In the genomic region with DNA sequence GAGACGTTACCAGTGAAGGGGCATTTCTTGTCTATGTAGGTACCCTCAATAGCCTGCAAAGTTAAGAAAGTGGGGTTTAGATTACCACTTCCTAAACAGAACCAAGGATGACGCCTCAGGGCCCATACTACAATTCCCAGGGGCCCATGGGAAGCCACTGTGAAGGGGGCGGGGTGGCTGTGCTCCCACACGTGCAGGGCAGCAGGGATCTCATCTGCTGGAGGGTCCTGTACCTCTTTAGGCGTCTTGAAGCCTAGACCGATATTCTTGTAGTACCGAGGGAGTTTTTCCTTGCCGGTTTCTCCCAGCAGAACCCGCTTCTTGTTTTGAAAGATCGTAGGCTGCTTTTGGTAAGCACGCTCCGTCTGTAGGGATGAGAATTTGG, we compare ENCODE assay signal across 8 mouse cellular contexts. TPM values are rescaled to one million over a fixed set of nuclear protein-coding genes. Genes with fewer than 3 reads are reported as not detected.
DNase-seq lines count a peak whose midpoint lies in the region; ATAC-seq and TF ChIP-seq lines count a peak whose summit lies in the region.

No protein-coding gene starts in this region.

- H3K9ac ChIP-seq in lung, embryonic 14.5 days = peak overlapping the region; percentile 98
- peak overlapping the region; percentile 93 for H3K9ac ChIP-seq in heart, postnatal 0 days (replicated peaks; ENCODE audit: low read depth, low read length)
- H3K9ac ChIP-seq in liver, embryonic 15.5 days = peak overlapping the region; percentile 87
- H3K9ac ChIP-seq in stomach, embryonic 15.5 days = peak overlapping the region; percentile 98

- no peaks in the 10 kb centered on the region for H3K9me3 ChIP-seq in lung, embryonic 14.5 days (ENCODE audit: low read depth, low read length)
- no peaks in the 10 kb centered on the region for H3K9me3 ChIP-seq in heart, postnatal 0 days (replicated peaks; ENCODE audit: control insufficient read depth, low read length)
- no peaks in the 10 kb centered on the region for H3K9me3 ChIP-seq in liver, embryonic 15.5 days (replicated peaks)
- H3K9me3 ChIP-seq in stomach, embryonic 15.5 days = no peaks in the 10 kb centered on the region

- peaks cover 82% of the 10 kb centered on the region for H3K36me3 ChIP-seq in lung, embryonic 14.5 days (ENCODE audit: insufficient read depth)
- peaks cover 63% of the 10 kb centered on the region for H3K36me3 ChIP-seq in heart, postnatal 0 days (replicated peaks; ENCODE audit: control insufficient read depth, insufficient read depth, low read length)
- peaks cover 74% of the 10 kb centered on the region for H3K36me3 ChIP-seq in liver, embryonic 15.5 days (replicated peaks)
- H3K36me3 ChIP-seq in stomach, embryonic 15.5 days = peaks cover 61% of the 10 kb centered on the region

- no peak for TF ChIP-seq EP300 in heart, postnatal 0 days (IDR thresholded peaks at IDR 0.05; ENCODE audit: low read depth)

- no peak for ATAC-seq in lung, embryonic 14.5 days (ENCODE audit: insufficient read depth)
- ATAC-seq in heart, postnatal 0 days (ENCODE audit: insufficient read depth, low read depth) = no peak
- no peak for ATAC-seq in liver, embryonic 15.5 days (ENCODE audit: insufficient read depth)
- ATAC-seq in stomach, embryonic 15.5 days (ENCODE audit: insufficient read depth, low FRiP score, low read depth) = no peak

- H3K4me1 ChIP-seq in lung, embryonic 14.5 days (ENCODE audit: insufficient read depth) = peaks cover 15% of the 10 kb centered on the region
- H3K4me1 ChIP-seq in heart, postnatal 0 days (ENCODE audit: control insufficient read depth, insufficient read depth) = peaks cover 24% of the 10 kb centered on the region
- H3K4me1 ChIP-seq in liver, embryonic 15.5 days (replicated peaks) = peaks cover 84% of the 10 kb centered on the region
- H3K4me1 ChIP-seq in stomach, embryonic 15.5 days = peaks cover 47% of the 10 kb centered on the region

- peak; percentile 53 for DNase-seq in lung, embryonic 14.5 days
- no peak for DNase-seq in lung, adult 18-20 months
- peak; percentile 49 for DNase-seq in adrenal gland, postnatal 25 days
- no peak for DNase-seq in heart, postnatal 0 days (ENCODE audit: low spot score)
- DNase-seq in right cerebral cortex, adult 18-20 months = no peak
- DNase-seq in layer of hippocampus, postnatal 10 days (ENCODE audit: low spot score in 2 of 2) = no peak

- H3K27me3 ChIP-seq in lung, embryonic 14.5 days (ENCODE audit: insufficient read depth, low read length) = no peaks in the 10 kb centered on the region
- no peaks in the 10 kb centered on the region for H3K27me3 ChIP-seq in heart, postnatal 0 days (ENCODE audit: control insufficient read depth, insufficient read depth, low read length)
- no peaks in the 10 kb centered on the region for H3K27me3 ChIP-seq in liver, embryonic 15.5 days
- H3K27me3 ChIP-seq in stomach, embryonic 15.5 days (replicated peaks) = no peaks in the 10 kb centered on the region

- TF ChIP-seq CTCF in lung, embryonic 14.5 days (IDR thresholded peaks at IDR 0.05; ENCODE audit: low read depth) = no peak
- no peak for TF ChIP-seq CTCF in heart, postnatal 0 days (IDR thresholded peaks at IDR 0.05; ENCODE audit: low read depth)

- peak overlapping the region; percentile 95; the same call in 1 of the 2 replicates for H3K27ac ChIP-seq in lung, embryonic 14.5 days (ENCODE audit: low read depth)
- peak overlapping the region; percentile 89 for H3K27ac ChIP-seq in heart, postnatal 0 days (ENCODE audit: low read depth)
- peak overlapping the region; percentile 82 for H3K27ac ChIP-seq in liver, embryonic 15.5 days (replicated peaks)
- peak overlapping the region; percentile 87 for H3K27ac ChIP-seq in stomach, embryonic 15.5 days

- 19% methylated on average over 12 of the region's 12 CpGs for WGBS in lung, embryonic 14.5 days
- WGBS in heart, postnatal 0 days = 18% methylated on average over 12 of the region's 12 CpGs
- WGBS in liver, embryonic 15.5 days (ENCODE audit: insufficient replicate concordance) = 9% methylated on average over 12 of the region's 12 CpGs
- WGBS in stomach, embryonic 15.5 days = 15% methylated on average over 12 of the region's 12 CpGs

- H3K4me3 ChIP-seq in lung, embryonic 14.5 days (ENCODE audit: low read depth, low read length) = peak overlapping the region; percentile 99
- H3K4me3 ChIP-seq in heart, postnatal 0 days (ENCODE audit: low read depth, low read length) = peak overlapping the region; percentile 82
- peak overlapping the region; percentile 83 for H3K4me3 ChIP-seq in liver, embryonic 15.5 days (replicated peaks)
- H3K4me3 ChIP-seq in stomach, embryonic 15.5 days (replicated peaks) = peak overlapping the region; percentile 96

- peak overlapping the region; percentile 81 for H3K4me2 ChIP-seq in lung, embryonic 14.5 days
- H3K4me2 ChIP-seq in heart, postnatal 0 days (ENCODE audit: low read depth, low read length) = peak overlapping the region; percentile 96
- peak overlapping the region; percentile 88 for H3K4me2 ChIP-seq in liver, embryonic 15.5 days
- peak overlapping the region; percentile 81 for H3K4me2 ChIP-seq in stomach, embryonic 15.5 days

RNA-seq across cellular contexts. Expression of gene Rps11, which starts 1.1 kb away (rescaled TPM):
- polyA plus RNA-seq in lung, embryonic 14.5 days (2014; fragmentation: Nextera tagmentation; extraction: Ambion mirVana) = 1,873 and 1,878 TPM in 2 replicates
- 1,211 and 1,259 TPM in 2 replicates for total RNA-seq in adrenal gland, postnatal 25 days (2021)
- total RNA-seq in heart, postnatal 0 days (2014; rRNA removed; ENCODE audit: low replicate concordance) = 1,106 and 1,247 TPM in 2 replicates
- 730 and 757 TPM in 2 replicates for polyA plus RNA-seq in heart, postnatal 0 days (2015; fragmentation: Nextera tagmentation; extraction: Ambion mirVana)
- 673 and 768 TPM in 2 replicates for polyA plus RNA-seq in liver, embryonic 15.5 days (2015; fragmentation: Nextera tagmentation; extraction: Ambion mirVana)
- 1,420 and 1,462 TPM in 2 replicates for polyA plus RNA-seq in stomach, embryonic 15.5 days (2015; fragmentation: Nextera tagmentation; extraction: Ambion mirVana)
- total RNA-seq in layer of hippocampus, postnatal 10 days (2021) = 100 to 1,000 TPM; 456 to 554 TPM

RNA-seq across cellular contexts. Expression of gene Rpl13a, which starts 5.4 kb away (rescaled TPM):
- 1,527 and 1,587 TPM in 2 replicates for polyA plus RNA-seq in lung, embryonic 14.5 days (2014; fragmentation: Nextera tagmentation; extraction: Ambion mirVana)
- 1,469 and 1,540 TPM in 2 replicates for total RNA-seq in adrenal gland, postnatal 25 days (2021)
- 1,443 and 1,972 TPM in 2 replicates for total RNA-seq in heart, postnatal 0 days (2014; rRNA removed; ENCODE audit: low replicate concordance)
- 780 and 809 TPM in 2 replicates for polyA plus RNA-seq in heart, postnatal 0 days (2015; fragmentation: Nextera tagmentation; extraction: Ambion mirVana)
- polyA plus RNA-seq in liver, embryonic 15.5 days (2015; fragmentation: Nextera tagmentation; extraction: Ambion mirVana) = 534 and 633 TPM in 2 replicates
- polyA plus RNA-seq in stomach, embryonic 15.5 days (2015; fragmentation: Nextera tagmentation; extraction: Ambion mirVana) = 1,296 and 1,308 TPM in 2 replicates
- total RNA-seq in layer of hippocampus, postnatal 10 days (2021) = 100 to 1,000 TPM; 946 to 985 TPM

RNA-seq across cellular contexts. Expression of gene Gm45713, which starts 12.9 kb away (rescaled TPM):
- 1.2 and 1.4 TPM in 2 replicates for polyA plus RNA-seq in lung, embryonic 14.5 days (2014; fragmentation: Nextera tagmentation; extraction: Ambion mirVana)
- not detected in 2 replicates for total RNA-seq in adrenal gland, postnatal 25 days (2021)
- 0.19 and 0.23 TPM in 2 replicates for total RNA-seq in heart, postnatal 0 days (2014; rRNA removed; ENCODE audit: low replicate concordance)
- polyA plus RNA-seq in heart, postnatal 0 days (2015; fragmentation: Nextera tagmentation; extraction: Ambion mirVana) = 0.29 and 0.78 TPM in 2 replicates
- 0.10 TPM in 1 of 2 replicates, not detected in the other for polyA plus RNA-seq in liver, embryonic 15.5 days (2015; fragmentation: Nextera tagmentation; extraction: Ambion mirVana)
- 0.42 TPM in 1 of 2 replicates, not detected in the other for polyA plus RNA-seq in stomach, embryonic 15.5 days (2015; fragmentation: Nextera tagmentation; extraction: Ambion mirVana)
- not detected for total RNA-seq in layer of hippocampus, postnatal 10 days (2021)

RNA-seq across cellular contexts. Expression of gene Flt3l, which starts 13.1 kb away (rescaled TPM):
- polyA plus RNA-seq in lung, embryonic 14.5 days (2014; fragmentation: Nextera tagmentation; extraction: Ambion mirVana) = 0.72 and 1.1 TPM in 2 replicates
- 29.1 and 32.1 TPM in 2 replicates for total RNA-seq in adrenal gland, postnatal 25 days (2021)
- total RNA-seq in heart, postnatal 0 days (2014; rRNA removed; ENCODE audit: low replicate concordance) = 8.1 and 23.3 TPM in 2 replicates
- polyA plus RNA-seq in heart, postnatal 0 days (2015; fragmentation: Nextera tagmentation; extraction: Ambion mirVana) = 1.8 and 2.0 TPM in 2 replicates
- 3.4 and 3.7 TPM in 2 replicates for polyA plus RNA-seq in liver, embryonic 15.5 days (2015; fragmentation: Nextera tagmentation; extraction: Ambion mirVana)
- polyA plus RNA-seq in stomach, embryonic 15.5 days (2015; fragmentation: Nextera tagmentation; extraction: Ambion mirVana) = 2.2 and 2.5 TPM in 2 replicates
- 1 to 10 TPM; 4.3 to 6.0 TPM for total RNA-seq in layer of hippocampus, postnatal 10 days (2021)

RNA-seq across cellular contexts. Expression of gene Fcgrt, which starts 19.5 kb away (rescaled TPM):
- polyA plus RNA-seq in lung, embryonic 14.5 days (2014; fragmentation: Nextera tagmentation; extraction: Ambion mirVana) = 56.4 and 57.0 TPM in 2 replicates
- total RNA-seq in adrenal gland, postnatal 25 days (2021) = 88.4 and 96.1 TPM in 2 replicates
- 48.9 and 51.6 TPM in 2 replicates for total RNA-seq in heart, postnatal 0 days (2014; rRNA removed; ENCODE audit: low replicate concordance)
- 59.5 and 67.9 TPM in 2 replicates for polyA plus RNA-seq in heart, postnatal 0 days (2015; fragmentation: Nextera tagmentation; extraction: Ambion mirVana)
- polyA plus RNA-seq in liver, embryonic 15.5 days (2015; fragmentation: Nextera tagmentation; extraction: Ambion mirVana) = 43.6 and 51.2 TPM in 2 replicates
- polyA plus RNA-seq in stomach, embryonic 15.5 days (2015; fragmentation: Nextera tagmentation; extraction: Ambion mirVana) = 92.1 and 94.1 TPM in 2 replicates
- 10 to 100 TPM; 17.9 to 23.1 TPM for total RNA-seq in layer of hippocampus, postnatal 10 days (2021)

Comparison
In these comparisons a context has a peak if more than half of its experiments do, and no peak if none do; other contexts are left out.
1. DNase-seq: peak in lung, embryonic 14.5 days (single experiment) and adrenal gland, postnatal 25 days (single experiment); none in lung, adult 18-20 months (0 of 2), heart, postnatal 0 days (single experiment), right cerebral cortex, adult 18-20 months (single experiment) and layer of hippocampus, postnatal 10 days (0 of 2).
2. Peak in every context shown above with its lines, with median percentiles within 50 percentile points of each other: H3K27ac ChIP-seq, H3K4me2 ChIP-seq, H3K4me3 ChIP-seq and H3K9ac ChIP-seq.